Mouse (Mus musculus) midbrain, postnatal 0 days (tissue): ENCODE data around the gene Dph5. TPM values are rescaled to one million over a fixed set of nuclear protein-coding genes. Genes with fewer than 3 reads are reported as not detected.

Experiments used
- ATAC-seq: fragments of 200-750 bp; cut with Nextera tagmentation; 2 replicates; pipeline ENCODE4 v1.8.0; 2017; ENCODE audit warnings: moderate number of reproducible peaks, mild to moderate bottlenecking, moderate TSS enrichment, moderate library complexity; ENCODE audit not compliant: low FRiP score
- DNase-seq: peaks from one replicate; pipeline ENCODE4 v3.0.0-alpha.2; 2015; ENCODE audit warnings: low spot score
- H3K27ac ChIP-seq: fragments of 300-500 bp; sonication (generic); 2 replicates; pipeline ENCODE4 v1.5.1; 2014; ENCODE audit warnings: low read depth, mild to moderate bottlenecking, low read length, mixed read lengths
- H3K27me3 ChIP-seq: fragments of 300-500 bp; sonication (generic); 2 replicates; pipeline ENCODE4 v1.6.1; 2014; ENCODE audit warnings: low read length, control low read depth, mixed read lengths; ENCODE audit not compliant: insufficient read depth
- H3K36me3 ChIP-seq: fragments of 300-500 bp; sonication (generic); 2 replicates; pipeline ENCODE4 v1.6.1; 2014; ENCODE audit warnings: low read length, control low read depth, mixed read lengths; ENCODE audit not compliant: insufficient read depth
- H3K4me1 ChIP-seq: fragments of 300-500 bp; sonication (generic); 2 replicates; pipeline ENCODE4 v1.6.1; 2014; ENCODE audit warnings: mild to moderate bottlenecking, control low read depth, antibody characterized with exemption, low read length, mixed read lengths; ENCODE audit not compliant: insufficient read depth
- H3K4me2 ChIP-seq: fragments of 300-500 bp; sonication (generic); 2 replicates; pipeline ENCODE4 v1.6.1; 2014; ENCODE audit warnings: low read depth, mild to moderate bottlenecking, low read length, mixed read lengths; ENCODE audit not compliant: poor library complexity, severe bottlenecking
- H3K4me3 ChIP-seq: fragments of 300-500 bp; sonication (generic); 2 replicates; pipeline ENCODE4 v1.5.1; 2014; ENCODE audit warnings: low read depth, mild to moderate bottlenecking, low read length, moderate library complexity
- H3K9ac ChIP-seq: fragments of 300-500 bp; sonication (generic); replicated peaks from 2 replicates; pipeline ENCODE4 v1.6.1; 2014; ENCODE audit warnings: mild to moderate bottlenecking, low read length, moderate library complexity, mixed read lengths; ENCODE audit not compliant: poor library complexity, severe bottlenecking
- H3K9me3 ChIP-seq: fragments of 300-500 bp; sonication (generic); 2 replicates; pipeline ENCODE4 v1.6.1; 2016; ENCODE audit warnings: low read length, control low read depth
- CTCF ChIP-seq: IDR thresholded peaks from 2 replicates; pipeline ENCODE4 v1.5.1; 2016; ENCODE audit warnings: antibody characterized with exemption, mild to moderate bottlenecking
- WGBS: fragments of 180-500 bp; shearing (Covaris S2); extraction: QIAGEN DNeasy Blood & Tissue Kit; methylation state at CpG from one replicate; pipeline ENCODE4 v1.1.7; 2014; 5-methylcytosine and 5-hydroxymethylcytosine counted together
- microRNA-seq: library from miRNA; unstranded; fragments of <30 nt; microRNA quantifications from one replicate; pipeline ENCODE4, GENCODE M21; 2016; ENCODE audit warnings: borderline number of aligned reads
- polyA plus RNA-seq: library from polyadenylated mRNA; unstranded; fragments of >200 nt; fragmentation: Nextera tagmentation; extraction: Ambion mirVana; gene quantifications from 2 replicates; pipeline ENCODE4 v1.2.1, GENCODE M21; 2015
- total RNA-seq: library from RNA; depleted of rRNA; stranded (reverse); fragments of >200 nt; gene quantifications from 2 replicates; pipeline ENCODE4 v1.2.3, GENCODE M21; 2014; rRNA removed

The Dph5 gene
- total and polyA plus RNA-seq, 2 experiments from 2014 or later: 9.3 to 19.7 TPM

DNA sequence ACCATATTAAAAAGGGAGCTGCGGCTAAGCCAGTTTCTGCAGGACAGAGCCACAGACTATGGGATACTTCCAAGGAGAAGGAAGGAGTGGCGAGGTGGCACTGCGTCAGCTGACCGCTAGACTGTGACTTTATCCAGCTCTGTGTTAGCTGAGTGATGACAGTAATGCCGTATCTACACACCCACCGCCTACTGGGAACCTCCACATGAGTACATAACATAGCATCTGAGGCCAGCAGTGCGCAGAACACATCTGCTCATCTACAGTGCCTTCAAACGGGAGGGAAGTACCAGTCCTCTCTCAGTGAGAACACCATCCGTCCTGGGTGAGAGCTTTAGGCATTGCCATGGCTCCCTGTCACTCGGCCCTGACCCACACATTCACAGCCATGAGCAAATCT lies 87.4 kb downstream of the Dph5 start:
- 95% methylated on average over 10 of the region's 10 CpGs for WGBS
- H3K4me3 ChIP-seq: no peak overlapping the region
- no peaks in the 10 kb centered on the region for H3K9me3 ChIP-seq
- ATAC-seq (no peak; the same call in 1 of the 2 replicates), DNase-seq (no peak)
- TF ChIP-seq CTCF: no peak
- no peak overlapping the region for H3K27ac ChIP-seq
- H3K9ac ChIP-seq: no peak overlapping the region
- no peaks in the 10 kb centered on the region for H3K27me3 ChIP-seq
- H3K4me2 ChIP-seq: no peak overlapping the region
- H3K36me3 ChIP-seq: peaks cover 37% of the 10 kb centered on the region
- H3K4me1 ChIP-seq: no peaks in the 10 kb centered on the region

DNA sequence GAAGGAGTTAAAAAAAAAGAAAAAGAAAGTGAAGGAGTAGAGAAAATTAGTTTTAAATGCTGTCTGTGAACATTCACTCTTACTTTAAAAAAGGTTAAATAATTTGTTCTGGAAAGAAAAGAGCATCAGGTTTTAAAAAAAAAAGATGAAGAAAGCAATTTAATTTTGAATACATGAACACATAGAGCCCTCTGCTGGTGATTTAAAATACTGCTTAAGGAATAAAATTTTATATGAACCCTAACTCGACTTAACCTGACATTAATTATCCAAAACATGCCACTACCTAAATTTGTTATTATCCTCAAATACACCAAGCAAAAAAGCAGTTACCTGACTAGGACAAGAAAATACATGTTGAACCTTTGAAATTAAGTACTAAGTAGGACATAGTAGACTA lies 91.4 kb downstream of the Dph5 start:
- H3K4me1 ChIP-seq: no peaks in the 10 kb centered on the region
- DNase-seq: peak; percentile 71
- no peak overlapping the region for H3K9ac ChIP-seq
- TF ChIP-seq CTCF: peak; percentile 72
- no peak overlapping the region for H3K4me2 ChIP-seq
- no peaks in the 10 kb centered on the region for H3K27me3 ChIP-seq
- H3K9me3 ChIP-seq: no peaks in the 10 kb centered on the region
- no peak overlapping the region for H3K4me3 ChIP-seq
- WGBS: 27% methylated on average over 1 of the region's 1 CpGs
- no peak overlapping the region for H3K27ac ChIP-seq
- peaks cover 39% of the 10 kb centered on the region for H3K36me3 ChIP-seq
- ATAC-seq: no peak

DNA sequence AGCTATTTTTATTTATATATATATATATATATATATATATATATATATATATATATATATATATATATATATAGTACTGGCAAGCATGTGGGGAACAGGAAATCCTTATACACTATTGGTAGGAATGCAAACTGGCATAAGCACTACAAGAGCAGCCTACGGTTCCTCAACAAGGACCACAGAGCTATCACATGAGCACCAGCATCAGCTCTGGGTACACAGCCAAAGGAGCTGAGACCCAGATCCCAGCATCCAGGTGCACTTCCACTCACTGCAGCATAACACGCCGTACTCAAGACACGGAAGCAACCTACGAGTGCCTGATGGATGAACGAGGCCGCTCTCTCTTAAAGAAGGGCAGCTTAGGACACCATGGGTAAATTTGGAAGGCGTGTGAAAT lies 95.6 kb downstream of the Dph5 start:
- Histone ChIP-seq H3K9ac (no peak overlapping the region), H3K4me1 (no peaks in the 10 kb centered on the region), H3K9me3 (no peaks in the 10 kb centered on the region), H3K27ac (no peak overlapping the region), H3K27me3 (no peaks in the 10 kb centered on the region), H3K4me3 (no peak overlapping the region), H3K4me2 (no peak overlapping the region), H3K36me3 (peaks cover 43% of the 10 kb centered on the region)
- ATAC-seq (no peak), DNase-seq (no peak)
- 98% methylated on average over 8 of the region's 8 CpGs for WGBS
- TF ChIP-seq CTCF: no peak

Small RNA genes within 50 kb of the gene (microRNA-seq; reads per million reads assigned to microRNA genes)
- gene Mir669n: not detected

Other genes with a start within 250 kb of the Dph5 start
- 42.1 and 56.7 TPM in 2 replicates for gene S1pr1, start 172.8 kb upstream of the Dph5 start, total RNA-seq
- gene S1pr1, start 172.8 kb upstream of the Dph5 start, polyA plus RNA-seq: 32.9 and 34.2 TPM in 2 replicates
- 28.6 and 46.6 TPM in 2 replicates for gene Slc30a7, start 119.6 kb downstream of the Dph5 start, total RNA-seq
- 9.0 and 10.6 TPM in 2 replicates for gene Slc30a7, start 119.6 kb downstream of the Dph5 start, polyA plus RNA-seq
- 34.6 and 35.7 TPM in 2 replicates for gene Extl2, start 119.6 kb downstream of the Dph5 start, total RNA-seq
- 34.7 and 39.2 TPM in 2 replicates for gene Extl2, start 119.6 kb downstream of the Dph5 start, polyA plus RNA-seq
- 36.2 and 46.4 TPM in 2 replicates for gene Vcam1, start 241.9 kb downstream of the Dph5 start, total RNA-seq
- 34.4 and 37.5 TPM in 2 replicates for gene Vcam1, start 241.9 kb downstream of the Dph5 start, polyA plus RNA-seq